Mouse (Mus musculus) thymus, adult 2 months (tissue): ENCODE data around the gene Ola1.

Experiments used
- CTCF ChIP-seq: fragments of 200-500 bp; IDR thresholded peaks from 2 replicates; pipeline ENCODE4 v1.5.1; 2012; ENCODE audit warnings: mild to moderate bottlenecking, control low read depth, low read length, moderate library complexity, borderline replicate concordance; ENCODE audit not compliant: control insufficient read depth, poor library complexity, insufficient read depth; ENCODE audit errors: extremely low read depth
- POLR2A ChIP-seq: fragments of 200-500 bp; IDR thresholded peaks from 2 replicates; pipeline ENCODE4 v1.6.1; 2012; ENCODE audit warnings: mild to moderate bottlenecking, low read length, control low read depth, moderate library complexity; ENCODE audit not compliant: control insufficient read depth, poor library complexity, insufficient read depth; ENCODE audit errors: extremely low read depth

- TF ChIP-seq CTCF (no peak), POLR2A (no peak)
Measured at GRCm38 (mm10) chr2:73060259-73060585, 158.5 kb downstream of the Ola1 start.
